Mouse (Mus musculus): ENCODE data around the gene Olfr1418. TPM values are rescaled to one million over a fixed set of nuclear protein-coding genes. Genes with fewer than 3 reads are reported as not detected.

Olfr1418 gene
- total RNA-seq, 2 experiments from 2014 or later: not detected

DNA sequence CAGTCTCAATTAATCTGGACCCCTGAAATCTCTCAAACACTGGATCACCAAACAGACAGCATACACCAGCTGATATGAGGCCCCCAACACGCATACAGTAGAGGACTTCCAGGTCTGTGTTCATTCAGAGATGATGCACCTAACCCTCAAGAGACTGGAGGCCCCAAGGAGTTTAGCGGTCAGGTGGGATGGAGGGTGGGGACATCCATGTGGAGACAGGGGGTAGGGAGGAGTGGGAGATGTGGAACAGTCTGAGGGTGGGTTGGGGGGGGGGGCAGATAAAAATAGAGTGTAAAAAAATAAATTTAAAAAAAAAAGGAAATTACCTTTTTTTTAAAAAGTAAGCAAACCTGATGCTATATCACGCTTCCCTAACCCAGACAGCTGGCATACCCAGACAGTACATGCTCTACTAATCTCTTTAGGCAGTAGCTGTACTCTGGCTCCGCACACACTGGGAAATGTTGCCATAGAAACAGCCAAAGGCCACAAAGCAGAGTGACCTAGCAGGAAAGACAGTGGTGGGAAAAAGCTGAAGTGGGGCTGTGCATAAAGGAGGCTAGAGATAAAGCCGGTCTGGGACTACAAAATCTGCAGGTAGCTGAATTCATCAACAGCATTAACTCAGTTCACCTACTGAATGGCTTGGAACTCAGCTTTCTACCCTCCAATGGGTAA lies 49.0 kb downstream of the Olfr1418 start:
- DNase-seq (ENCODE audit: low spot score in 2 of 2): no peak

DNA sequence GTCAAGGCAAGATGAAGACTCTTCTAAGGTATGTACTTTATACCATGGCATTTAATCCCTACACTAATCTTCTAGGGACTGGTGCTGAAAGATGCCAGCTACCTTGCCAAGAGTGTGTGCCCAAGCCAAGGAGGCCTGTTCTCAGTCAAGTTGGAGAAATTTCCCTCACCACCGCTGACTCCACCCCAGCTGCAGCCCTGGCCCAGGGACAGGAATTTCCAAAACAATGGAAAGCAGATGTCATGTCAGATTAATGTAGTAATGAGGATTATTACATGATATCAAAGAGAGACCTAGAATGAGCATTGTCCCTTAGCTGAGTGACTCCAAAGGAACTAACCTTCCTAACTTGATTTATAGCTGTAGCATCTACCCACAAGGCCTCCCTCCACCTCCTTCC lies 50.0 kb downstream of the Olfr1418 start:
- DNase-seq (ENCODE audit: low spot score in 2 of 2): no peak

DNA sequence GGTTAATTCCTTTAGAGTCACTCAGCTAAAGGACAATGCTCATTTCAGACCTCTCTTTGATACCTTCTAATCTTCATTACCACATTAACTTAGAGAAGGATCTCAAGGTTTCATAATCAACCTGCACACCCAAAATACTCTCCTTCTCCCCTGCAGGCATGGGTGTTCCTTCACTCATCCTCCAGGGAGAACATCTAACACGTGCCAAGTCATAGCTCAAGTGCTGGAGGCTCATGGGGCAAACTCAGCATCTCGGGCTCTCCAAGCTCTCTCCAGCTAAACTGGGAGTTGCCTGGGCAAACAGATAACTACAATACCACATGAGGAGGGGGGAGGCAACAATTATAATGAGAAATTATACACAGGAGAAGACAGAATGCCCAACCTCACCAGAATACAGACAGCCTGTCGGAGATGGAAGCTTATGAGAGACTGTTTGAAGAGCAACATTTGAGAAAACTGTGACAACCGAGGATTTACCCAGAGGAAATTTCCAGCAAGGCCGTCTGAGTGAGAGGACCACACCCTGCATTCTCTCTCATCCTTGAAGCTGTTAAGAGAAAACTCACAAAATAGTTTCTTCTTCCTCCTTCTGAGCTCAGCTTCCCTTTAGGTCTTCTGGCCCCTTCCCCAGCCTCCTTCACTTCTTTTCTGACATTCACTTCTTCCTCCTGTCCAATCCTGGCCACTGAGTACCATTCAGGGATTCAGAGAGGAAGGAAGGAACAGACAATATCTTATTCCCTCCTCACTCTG lies 50.7 kb downstream of the Olfr1418 start:
- DNase-seq (ENCODE audit: low spot score in 2 of 2): no peak

DNA sequence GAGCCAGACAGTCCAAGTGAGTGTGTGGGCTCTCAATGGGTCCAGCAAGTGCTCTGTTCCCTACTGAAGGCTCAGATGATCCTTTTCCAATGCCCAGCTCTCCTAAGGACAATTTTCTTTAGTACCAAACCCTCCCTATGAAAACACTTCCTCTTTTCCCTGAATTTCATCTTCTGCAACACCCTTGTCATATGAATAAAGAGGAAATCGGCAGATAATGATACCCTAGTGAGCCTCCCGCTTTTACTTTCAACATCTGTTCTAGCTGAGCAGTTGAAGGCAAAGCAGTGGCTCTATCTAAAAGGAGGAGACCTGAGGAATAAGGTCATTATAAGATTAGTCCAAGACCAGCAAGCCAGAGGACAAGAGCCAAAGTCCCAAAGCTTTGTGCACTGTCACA lies 52.4 kb downstream of the Olfr1418 start:
- DNase-seq (ENCODE audit: low spot score in 2 of 2): no peak

DNA sequence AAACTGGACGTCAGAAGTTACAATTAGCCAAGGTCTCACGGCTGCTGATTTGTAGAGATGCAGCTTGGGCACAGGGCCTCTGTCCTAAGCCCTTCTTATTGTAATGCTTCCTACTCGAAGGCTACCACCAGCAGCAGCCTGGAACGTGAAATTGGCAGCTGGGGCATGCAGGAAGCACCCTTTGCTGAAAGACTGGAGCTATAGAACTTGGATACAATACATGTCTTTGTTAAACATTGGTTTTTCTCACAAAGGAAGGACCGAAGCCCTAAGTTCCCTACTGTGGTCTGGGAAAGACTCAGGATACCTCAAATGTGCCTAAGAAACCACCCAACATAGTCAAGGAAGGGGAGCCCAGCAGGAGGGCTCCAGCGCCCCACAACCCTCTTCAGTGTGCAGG lies 53.0 kb downstream of the Olfr1418 start:
- DNase-seq (ENCODE audit: low spot score in 2 of 2): no peak

DNA sequence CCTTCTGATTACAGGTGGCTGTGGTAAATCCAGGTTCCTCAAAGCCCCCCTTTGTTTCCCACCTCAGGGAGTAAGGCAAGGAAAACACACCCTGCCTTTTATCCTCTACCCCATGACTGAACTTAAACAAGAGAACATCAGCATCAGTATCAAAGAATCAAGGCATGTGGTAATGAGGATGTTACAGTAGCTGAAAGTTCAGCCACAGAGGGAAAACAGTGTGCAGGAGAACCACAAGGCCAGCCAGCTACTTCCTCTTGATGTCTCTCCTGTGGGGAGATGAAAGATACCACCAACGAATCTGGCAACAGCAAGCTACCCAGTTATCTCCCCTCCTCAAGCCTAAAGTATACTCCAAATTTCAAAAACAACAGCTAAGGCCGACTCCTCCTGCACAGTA lies 53.6 kb downstream of the Olfr1418 start:
- no peak for DNase-seq (ENCODE audit: low spot score in 2 of 2)

DNA sequence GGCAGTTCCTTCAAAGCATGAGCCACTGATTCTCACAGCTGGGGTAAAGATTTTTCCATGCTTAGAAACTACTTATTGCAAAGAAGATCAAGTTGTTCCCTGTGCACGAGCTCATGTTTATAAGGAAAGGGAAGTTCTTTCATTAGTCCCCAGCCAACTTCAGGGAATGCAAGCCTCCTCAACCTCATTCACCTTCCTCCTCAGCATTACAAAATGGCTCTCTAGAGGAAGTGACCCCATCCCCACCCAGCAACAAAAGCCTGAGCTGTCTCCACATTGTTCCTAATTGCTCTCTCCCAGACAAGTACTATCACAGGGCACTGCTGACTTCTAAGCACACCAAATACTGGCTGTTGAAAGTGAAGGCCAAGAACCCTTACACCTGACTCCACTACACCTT lies 56.4 kb downstream of the Olfr1418 start:
- no peak for DNase-seq (ENCODE audit: low spot score in 2 of 2)

Other genes with a start within 250 kb of the Olfr1418 start
- not detected for gene Ms4a2, start 237.3 kb downstream of the Olfr1418 start, total RNA-seq (2021)
- not detected for gene Ms4a3, start 220.2 kb downstream of the Olfr1418 start, total RNA-seq (2021)
- gene Oosp2, start 200.5 kb downstream of the Olfr1418 start, total RNA-seq (2021): not detected
- not detected for gene Oosp1, start 169.9 kb downstream of the Olfr1418 start, total RNA-seq (2021)
- not detected for gene Oosp3, start 164.0 kb downstream of the Olfr1418 start, total RNA-seq (2021)
- gene Gif, start 113.5 kb downstream of the Olfr1418 start, total RNA-seq (2021): not detected
- gene Mrpl16, start 90.7 kb downstream of the Olfr1418 start, total RNA-seq (2021): 10 to 100 TPM; 37.9 to 41.2 TPM
- gene Stx3, start 41.7 kb downstream of the Olfr1418 start, total RNA-seq (2021): 10 to 100 TPM; 19.6 to 27.8 TPM
- not detected for gene Olfr1417, start 21.8 kb downstream of the Olfr1418 start, total RNA-seq (2021)
- not detected for gene Olfr1419, start 14.0 kb upstream of the Olfr1418 start, total RNA-seq (2021)
- not detected for gene Olfr1420, start 25.5 kb upstream of the Olfr1418 start, total RNA-seq (2021)
- 10 to 100 TPM; 19.1 to 20.2 TPM for gene Patl1, start 51.3 kb upstream of the Olfr1418 start, total RNA-seq (2021)
- gene Osbp, start 104.9 kb upstream of the Olfr1418 start, total RNA-seq (2021): 10 to 100 TPM; 54.8 to 56.2 TPM
- not detected for gene Olfr1423, start 180.3 kb upstream of the Olfr1418 start, total RNA-seq (2021)
- not detected for gene Olfr1424, start 201.6 kb upstream of the Olfr1418 start, total RNA-seq (2021)
- not detected for gene Olfr1425, start 216.7 kb upstream of the Olfr1418 start, total RNA-seq (2021)
- not detected for gene Olfr1426, start 230.9 kb upstream of the Olfr1418 start, total RNA-seq (2021)
- not detected for gene Olfr1427, start 242.3 kb upstream of the Olfr1418 start, total RNA-seq (2021)

Measured in layer of hippocampus, postnatal 14 days (tissue).